Mouse (Mus musculus) common myeloid progenitor, adult 5-6 weeks (primary cell): ENCODE data around the gene Ssx9. TPM values are rescaled to one million over a fixed set of nuclear protein-coding genes. Genes with fewer than 3 reads are reported as not detected.
A peak's percentile ranks its signal among the peaks of the same experiment; 100 is the strongest.
"Not testable (repeated sequence)": the region's sequence is repeated elsewhere in the genome, so short reads cannot be mapped to it uniquely, and the experiment has no call there.

Experiments
- ATAC-seq: replicated peaks from 2 replicates; pipeline ENCODE4 v1.8.0; 2016; ENCODE audit warnings: low read depth, mild to moderate bottlenecking, moderate TSS enrichment, inconsistent platforms; ENCODE audit not compliant: poor library complexity, severe bottlenecking
- total RNA-seq: library from RNA; stranded (forward); fragments of 200-1000, 187-1606 nt; gene quantifications from 2 replicates; pipeline ENCODE4 v1.2.3, GENCODE M21; 2017

The Ssx9 gene
- total RNA-seq = not detected in 2 replicates

DNA sequence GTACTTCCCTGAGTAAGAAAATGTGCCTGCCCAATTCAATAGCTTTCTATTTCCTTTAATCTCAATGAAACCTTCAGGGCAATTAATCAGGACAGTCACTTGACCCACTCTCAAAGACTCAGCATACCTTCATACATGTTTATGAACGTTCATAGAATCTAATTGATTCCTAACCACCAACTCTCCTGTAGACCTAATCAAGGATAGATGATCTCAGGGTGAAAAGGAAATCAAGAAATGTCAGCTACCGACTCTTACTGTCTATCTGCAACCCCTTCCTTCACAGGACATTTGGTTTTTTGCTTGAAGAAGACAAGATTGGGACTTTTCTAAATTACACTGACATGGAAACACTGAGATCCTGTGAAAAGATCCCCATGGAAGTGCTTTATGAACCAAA lies at the start of gene Ssx9:
TSS of gene Ssx9 (plus strand) at position 301 of the 400 bp plus-strand sequence.
- ATAC-seq = not testable (repeated sequence)

DNA sequence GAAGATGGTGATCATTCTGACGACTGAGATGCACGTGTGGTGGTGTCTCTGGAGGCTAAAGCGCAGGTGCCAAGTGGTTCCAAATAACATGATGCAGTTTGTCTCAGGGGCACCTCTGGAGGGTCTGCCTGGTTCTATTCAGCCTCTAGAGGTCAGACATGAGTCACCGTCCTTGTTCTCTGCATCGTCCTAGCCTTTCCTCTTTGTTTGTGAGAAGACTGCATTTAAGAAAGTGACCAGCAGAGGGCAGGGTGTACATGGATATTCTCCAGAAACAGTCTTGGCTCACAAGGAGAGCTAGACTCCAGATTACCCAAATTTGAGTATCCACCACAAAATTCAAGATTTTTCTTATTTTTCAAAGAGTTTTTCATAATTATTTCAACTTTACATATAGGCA lies 15.3 kb upstream of the Ssx9 start:
- peak; percentile 84 for ATAC-seq

DNA sequence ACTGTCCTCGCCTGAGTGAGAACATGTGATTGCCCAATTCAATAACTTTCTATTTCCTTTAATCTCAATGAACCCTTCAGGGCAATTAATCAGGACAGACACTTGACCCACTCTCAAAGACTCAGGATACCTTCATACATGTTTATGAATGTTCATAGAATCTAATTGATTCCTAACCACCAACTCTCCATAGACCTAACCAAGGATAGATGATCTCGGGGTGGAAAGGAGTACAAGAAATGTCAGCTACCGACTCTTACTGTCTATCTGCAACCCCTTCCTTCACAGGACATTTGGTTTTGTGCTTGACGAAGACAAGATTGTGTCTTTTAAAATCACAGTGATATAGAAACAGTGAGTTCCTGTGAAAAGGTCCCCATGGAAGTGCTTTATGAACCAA lies 55.2 kb downstream of the Ssx9 start, which contains the start of gene Ssxb5:
TSS of gene Ssxb5 (plus strand) at position 301 of the 400 bp plus-strand sequence.
- ATAC-seq = not testable (repeated sequence)

Other genes starting within 250 kb of the Ssx9 start
- not detected in 2 replicates for gene Gm14459, start 223.5 kb upstream of the Ssx9 start, total RNA-seq
- gene Ssxb6, start 200.2 kb upstream of the Ssx9 start, total RNA-seq = not detected in 2 replicates
- not detected in 2 replicates for gene Ssxb3, start 156.6 kb upstream of the Ssx9 start, total RNA-seq
- not detected in 2 replicates for gene Ssxb8, start 57.6 kb upstream of the Ssx9 start, total RNA-seq
- gene Ssxb5, start 55.3 kb downstream of the Ssx9 start, total RNA-seq = not detected in 2 replicates
- gene Gm6592, start 95.6 kb downstream of the Ssx9 start, total RNA-seq = not detected in 2 replicates
- not detected in 2 replicates for gene Gm5751, start 125.8 kb downstream of the Ssx9 start, total RNA-seq
- 1.5 TPM in 1 of 2 replicates, not detected in the other for gene B630019K06Rik, start 143.9 kb downstream of the Ssx9 start, total RNA-seq
- not detected in 2 replicates for gene Fthl17b, start 214.5 kb downstream of the Ssx9 start, total RNA-seq
- gene Fthl17c, start 228.1 kb downstream of the Ssx9 start, total RNA-seq = not detected in 2 replicates
- gene Fthl17d, start 238.3 kb downstream of the Ssx9 start, total RNA-seq = not detected in 2 replicates